Mouse (Mus musculus) limb, embryonic 15.5 days (tissue): ENCODE results near the gene F3. TPM values are rescaled to one million over a fixed set of nuclear protein-coding genes. Genes with fewer than 3 reads are reported as not detected.
A peak's percentile ranks its signal among the peaks of the same experiment; 100 is the strongest.

Experiments
- ATAC-seq: fragments of 200-750 bp; cut with Nextera tagmentation; 2 replicates; pipeline ENCODE4 v1.8.0; 2017; ENCODE audit warnings: low read depth, moderate TSS enrichment; ENCODE audit not compliant: insufficient number of reproducible peaks, low FRiP score, low TSS enrichment
- H3K27ac ChIP-seq: fragments of 300-500 bp; sonication (generic); 2 replicates; pipeline ENCODE4 v1.5.1; 2015; ENCODE audit warnings: moderate library complexity, mild to moderate bottlenecking, inconsistent platforms
- H3K27me3 ChIP-seq: fragments of 300-500 bp; sonication (generic); 2 replicates; pipeline ENCODE4 v1.6.1; 2015; ENCODE audit warnings: inconsistent platforms
- H3K36me3 ChIP-seq: fragments of 300-500 bp; sonication (generic); 2 replicates; pipeline ENCODE4 v1.6.1; 2015; ENCODE audit warnings: inconsistent platforms
- H3K4me1 ChIP-seq: fragments of 300-500 bp; sonication (generic); 2 replicates; pipeline ENCODE4 v1.6.1; 2015; ENCODE audit warnings: inconsistent platforms
- H3K4me2 ChIP-seq: fragments of 300-500 bp; sonication (generic); 2 replicates; pipeline ENCODE4 v1.6.1; 2015; ENCODE audit warnings: mild to moderate bottlenecking, inconsistent platforms
- H3K4me3 ChIP-seq: fragments of 300-500 bp; sonication (generic); 2 replicates; pipeline ENCODE4 v1.5.1; 2015; ENCODE audit warnings: mild to moderate bottlenecking, inconsistent platforms
- H3K9ac ChIP-seq: fragments of 300-500 bp; sonication (generic); 2 replicates; pipeline ENCODE4 v1.6.1; 2015; ENCODE audit warnings: inconsistent platforms
- H3K9me3 ChIP-seq: fragments of 300-500 bp; sonication (generic); 2 replicates; pipeline ENCODE4 v1.6.1; 2016; ENCODE audit warnings: inconsistent platforms
- WGBS: fragments of 180-500 bp; shearing (Covaris S2); methylation state at CpG from one replicate; pipeline ENCODE4 v1.1.7; 2015; 5-methylcytosine and 5-hydroxymethylcytosine counted together
- polyA plus RNA-seq: library from polyadenylated mRNA; unstranded; fragments of >200 nt; fragmentation: Nextera tagmentation; extraction: Ambion mirVana; gene quantifications from 2 replicates; pipeline ENCODE4 v1.2.1, GENCODE M21; 2015

Gene F3
- polyA plus RNA-seq, 1 experiment from 2014 or later: 46.1 TPM

GRCm38 (mm10) chr3:121689697-121690096, 33.6 kb upstream of the F3 start:
- no peak for ATAC-seq
- H3K4me2 ChIP-seq: no peak overlapping the region
- 79% methylated on average over 3 of the region's 3 CpGs for WGBS

GRCm38 (mm10) chr3:121693001-121693730, 30.2 kb upstream of the F3 start:
- H3K9ac ChIP-seq: no peak overlapping the region
- no peak for ATAC-seq
- no peaks in the 10 kb centered on the region for H3K4me1 ChIP-seq
- H3K4me2 ChIP-seq: no peak overlapping the region
- H3K4me3 ChIP-seq: no peak overlapping the region
- H3K27me3 ChIP-seq: no peaks in the 10 kb centered on the region
- H3K36me3 ChIP-seq: no peaks in the 10 kb centered on the region
- no peaks in the 10 kb centered on the region for H3K9me3 ChIP-seq
- WGBS: 54% methylated on average over 13 of the region's 13 CpGs
- no peak overlapping the region for H3K27ac ChIP-seq

More at GRCm38 (mm10) chr3:121689697-121690096, 33.6 kb upstream of the F3 start:
- no peak overlapping the region for H3K27ac ChIP-seq
- H3K36me3 ChIP-seq: no peaks in the 10 kb centered on the region
- no peaks in the 10 kb centered on the region for H3K4me1 ChIP-seq
- no peak overlapping the region for H3K9ac ChIP-seq
- no peaks in the 10 kb centered on the region for H3K9me3 ChIP-seq
- H3K27me3 ChIP-seq: no peaks in the 10 kb centered on the region
- no peak overlapping the region for H3K4me3 ChIP-seq

GRCm38 (mm10) chr3:121693746-121694145, 29.6 kb upstream of the F3 start:
- no peak overlapping the region for H3K4me3 ChIP-seq
- no peak overlapping the region for H3K4me2 ChIP-seq
- 77% methylated on average over 5 of the region's 5 CpGs for WGBS
- no peak overlapping the region for H3K9ac ChIP-seq
- ATAC-seq: no peak
- H3K27ac ChIP-seq: no peak overlapping the region
- H3K4me1 ChIP-seq: no peaks in the 10 kb centered on the region
- no peaks in the 10 kb centered on the region for H3K9me3 ChIP-seq
- H3K36me3 ChIP-seq: no peaks in the 10 kb centered on the region
- H3K27me3 ChIP-seq: no peaks in the 10 kb centered on the region

- no peak for ATAC-seq
- Histone ChIP-seq H3K9me3 (no peaks in the 10 kb centered on the region), H3K36me3 (no peaks in the 10 kb centered on the region)
Observed at GRCm38 (mm10) chr3:121697169-121697568, 26.2 kb upstream of the F3 start.

GRCm38 (mm10) chr3:121699401-121699800, 23.9 kb upstream of the F3 start:
- Histone ChIP-seq H3K9ac (no peak overlapping the region), H3K36me3 (no peaks in the 10 kb centered on the region), H3K4me2 (no peak overlapping the region), H3K4me3 (no peak overlapping the region), H3K27ac (no peak overlapping the region), H3K9me3 (no peaks in the 10 kb centered on the region), H3K4me1 (peaks cover 9% of the 10 kb centered on the region), H3K27me3 (no peaks in the 10 kb centered on the region)
- no peak for ATAC-seq
- WGBS: 73% methylated on average over 4 of the region's 4 CpGs

More at GRCm38 (mm10) chr3:121697169-121697568, 26.2 kb upstream of the F3 start:
- Histone ChIP-seq H3K27me3 (no peaks in the 10 kb centered on the region), H3K27ac (no peak overlapping the region), H3K4me1 (peaks cover 9% of the 10 kb centered on the region), H3K9ac (no peak overlapping the region), H3K4me3 (no peak overlapping the region), H3K4me2 (no peak overlapping the region)
- 73% methylated on average over 7 of the region's 7 CpGs for WGBS

- no peak overlapping the region for H3K9ac ChIP-seq
- no peak overlapping the region for H3K4me3 ChIP-seq
- 0 out of 2 replicates have a peak overlapping the region, but pooled peaks have one; percentile 8 for H3K27ac ChIP-seq
- peaks cover 9% of the 10 kb centered on the region for H3K4me1 ChIP-seq
- H3K27me3 ChIP-seq: no peaks in the 10 kb centered on the region
- no peaks in the 10 kb centered on the region for H3K9me3 ChIP-seq
- no peaks in the 10 kb centered on the region for H3K36me3 ChIP-seq
- ATAC-seq: no peak
- 93% methylated on average over 4 of the region's 4 CpGs for WGBS
- H3K4me2 ChIP-seq: no peak overlapping the region
Observed at GRCm38 (mm10) chr3:121699849-121700248, 23.5 kb upstream of the F3 start.

GRCm38 (mm10) chr3:121700364-121700952, 22.9 kb upstream of the F3 start:
- WGBS: 26% methylated on average over 8 of the region's 8 CpGs
- peak overlapping the region; percentile 8; the same call in 1 of the 2 replicates for H3K27ac ChIP-seq

GRCm38 (mm10) chr3:121703155-121703879, 20.0 kb upstream of the F3 start:
- no peak for ATAC-seq
- no peak overlapping the region for H3K9ac ChIP-seq
- no peak overlapping the region for H3K4me3 ChIP-seq
- 83% methylated on average over 7 of the region's 7 CpGs for WGBS
- H3K4me2 ChIP-seq: no peak overlapping the region
- H3K4me1 ChIP-seq: peaks cover 14% of the 10 kb centered on the region
- H3K9me3 ChIP-seq: no peaks in the 10 kb centered on the region
- no peaks in the 10 kb centered on the region for H3K36me3 ChIP-seq
- no peak overlapping the region for H3K27ac ChIP-seq
- no peaks in the 10 kb centered on the region for H3K27me3 ChIP-seq

More at GRCm38 (mm10) chr3:121700364-121700952, 22.9 kb upstream of the F3 start:
- no peak overlapping the region for H3K4me3 ChIP-seq
- H3K27me3 ChIP-seq: no peaks in the 10 kb centered on the region
- no peaks in the 10 kb centered on the region for H3K9me3 ChIP-seq
- no peak overlapping the region for H3K4me2 ChIP-seq
- no peak for ATAC-seq
- no peaks in the 10 kb centered on the region for H3K36me3 ChIP-seq
- H3K9ac ChIP-seq: no peak overlapping the region
- H3K4me1 ChIP-seq: peaks cover 9% of the 10 kb centered on the region

GRCm38 (mm10) chr3:121703880-121704243, 19.5 kb upstream of the F3 start:
- Histone ChIP-seq H3K4me3 (no peak overlapping the region), H3K4me2 (no peak overlapping the region), H3K9me3 (no peaks in the 10 kb centered on the region), H3K4me1 (peaks cover 14% of the 10 kb centered on the region), H3K9ac (no peak overlapping the region), H3K27ac (no peak overlapping the region), H3K27me3 (no peaks in the 10 kb centered on the region), H3K36me3 (no peaks in the 10 kb centered on the region)
- 88% methylated on average over 3 of the region's 3 CpGs for WGBS
- ATAC-seq: no peak

- H3K4me2 ChIP-seq: no peak overlapping the region
- no peak overlapping the region for H3K27ac ChIP-seq
- H3K4me3 ChIP-seq: no peak overlapping the region
- no peaks in the 10 kb centered on the region for H3K36me3 ChIP-seq
- no peak overlapping the region for H3K9ac ChIP-seq
- no peaks in the 10 kb centered on the region for H3K27me3 ChIP-seq
- 43% methylated on average over 5 of the region's 5 CpGs for WGBS
- no peaks in the 10 kb centered on the region for H3K9me3 ChIP-seq
- 0 out of 2 replicates have a peak, but pooled peaks cover 6% of the 10 kb centered on the region for H3K4me1 ChIP-seq
- ATAC-seq: no peak
Observed at GRCm38 (mm10) chr3:121706087-121706486, 17.2 kb upstream of the F3 start.

- Histone ChIP-seq H3K36me3 (no peaks in the 10 kb centered on the region), H3K27ac (no peak overlapping the region), H3K4me3 (no peak overlapping the region), H3K9ac (no peak overlapping the region), H3K27me3 (no peaks in the 10 kb centered on the region), H3K9me3 (no peaks in the 10 kb centered on the region), H3K4me1 (0 out of 2 replicates have a peak, but pooled peaks cover 6% of the 10 kb centered on the region), H3K4me2 (no peak overlapping the region)
- WGBS: 81% methylated on average over 4 of the region's 4 CpGs
- no peak for ATAC-seq
Observed at GRCm38 (mm10) chr3:121707106-121707505, 16.2 kb upstream of the F3 start.
